Mouse (Mus musculus) liver, postnatal 0 days (tissue): ENCODE measurements around the gene D3Ertd254e. TPM values are rescaled to one million over a fixed set of nuclear protein-coding genes. Genes with fewer than 3 reads are reported as not detected.
A peak's percentile ranks its signal among the peaks of the same experiment; 100 is the strongest.

Experiments used
- ATAC-seq: fragments of 200-750 bp; cut with Nextera tagmentation; 2 replicates; pipeline ENCODE4 v1.8.0; 2017; ENCODE audit warnings: mild to moderate bottlenecking, moderate library complexity
- DNase-seq: peaks from one replicate; pipeline ENCODE4 v3.0.0-alpha.2; 2016
- H3K27ac ChIP-seq: fragments of 300-500 bp; sonication (generic); 2 replicates; pipeline ENCODE4 v1.5.1; 2014; ENCODE audit warnings: antibody characterized with exemption, moderate library complexity, mild to moderate bottlenecking, low read depth
- H3K27me3 ChIP-seq: fragments of 300-500 bp; sonication (generic); 2 replicates; pipeline ENCODE4 v1.6.1; 2014; ENCODE audit warnings: low read length, control low read depth, mixed read lengths; ENCODE audit not compliant: insufficient read depth
- H3K36me3 ChIP-seq: fragments of 300-500 bp; sonication (generic); replicated peaks from 2 replicates; pipeline ENCODE4 v1.6.1; 2014; ENCODE audit warnings: mild to moderate bottlenecking, control low read depth, low read length, moderate library complexity, mixed read lengths; ENCODE audit not compliant: insufficient read depth
- H3K4me1 ChIP-seq: fragments of 300-500 bp; sonication (generic); 2 replicates; pipeline ENCODE4 v1.6.1; 2014; ENCODE audit warnings: antibody characterized with exemption, mild to moderate bottlenecking, control low read depth; ENCODE audit not compliant: insufficient read depth
- H3K4me2 ChIP-seq: fragments of 300-500 bp; sonication (generic); 2 replicates; pipeline ENCODE4 v1.6.1; 2014; ENCODE audit warnings: low read depth, mild to moderate bottlenecking, low read length, moderate library complexity, mixed read lengths
- H3K4me3 ChIP-seq: fragments of 300-500 bp; sonication (generic); 2 replicates; pipeline ENCODE4 v1.5.1; 2014; ENCODE audit warnings: low read depth, low read length
- H3K9ac ChIP-seq: fragments of 300-500 bp; sonication (generic); replicated peaks from 2 replicates; pipeline ENCODE4 v1.6.1; 2014; ENCODE audit warnings: mild to moderate bottlenecking, moderate library complexity
- H3K9me3 ChIP-seq: fragments of 300-500 bp; sonication (generic); 2 replicates; pipeline ENCODE4 v1.6.1; 2016; ENCODE audit warnings: mild to moderate bottlenecking, control low read depth, low read length, mixed read lengths
- CTCF ChIP-seq: sonication (generic); IDR thresholded peaks from 2 replicates; pipeline ENCODE4 v1.5.1; 2016; ENCODE audit warnings: antibody characterized with exemption, low read depth
- EP300 ChIP-seq: IDR thresholded peaks from 2 replicates; pipeline ENCODE4 v1.6.1; 2016; ENCODE audit warnings: antibody characterized with exemption, low read depth, mild to moderate bottlenecking
- WGBS: fragments of 180-500 bp; shearing (Covaris S2); extraction: QIAGEN DNeasy Blood & Tissue Kit; methylation state at CpG from one replicate; pipeline ENCODE4 v1.1.7; 2014; ENCODE audit not compliant: insufficient replicate concordance; 5-methylcytosine and 5-hydroxymethylcytosine counted together
- polyA plus RNA-seq: library from polyadenylated mRNA; unstranded; fragments of >200 nt; fragmentation: Nextera tagmentation; extraction: Ambion mirVana; gene quantifications from 2 replicates; pipeline ENCODE4 v1.2.1, GENCODE M21; 2015

The D3Ertd254e gene
- polyA plus RNA-seq, 1 experiment from 2014 or later: 0.87 TPM

DNA sequence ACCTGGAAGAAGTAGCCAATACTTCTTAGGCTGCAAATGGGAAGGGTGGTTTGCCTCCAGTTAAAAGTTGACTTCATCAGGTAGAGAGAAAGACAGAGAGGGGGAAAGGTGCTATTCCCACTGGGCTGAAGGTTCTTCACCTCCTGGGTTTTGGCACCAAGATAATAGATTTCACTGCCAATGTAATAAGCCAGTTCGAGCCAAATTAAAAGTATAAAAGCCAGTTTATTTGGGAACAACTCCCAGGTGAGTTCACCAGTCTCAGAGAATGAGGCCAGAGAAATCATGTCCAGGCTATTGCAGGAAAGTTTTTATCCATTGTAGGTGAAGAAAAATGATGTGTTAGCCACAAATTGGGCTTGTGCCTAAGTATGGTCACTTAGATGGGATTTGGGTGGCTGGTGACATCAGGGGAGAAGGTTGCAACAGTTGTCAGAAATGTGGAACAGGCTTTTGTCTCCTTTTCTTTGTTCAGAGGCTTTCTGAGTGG is 12.6 kb upstream of the D3Ertd254e start:
- Histone ChIP-seq H3K27ac (no peak overlapping the region), H3K4me2 (no peak overlapping the region), H3K4me1 (no peaks in the 10 kb centered on the region), H3K36me3 (no peaks in the 10 kb centered on the region), H3K9ac (no peak overlapping the region), H3K4me3 (no peak overlapping the region), H3K27me3 (no peaks in the 10 kb centered on the region), H3K9me3 (no peaks in the 10 kb centered on the region)
- ATAC-seq (no peak), DNase-seq (no peak)
- TF ChIP-seq EP300: no peak
- 60% methylated on average over 1 of the region's 1 CpGs for WGBS

DNA sequence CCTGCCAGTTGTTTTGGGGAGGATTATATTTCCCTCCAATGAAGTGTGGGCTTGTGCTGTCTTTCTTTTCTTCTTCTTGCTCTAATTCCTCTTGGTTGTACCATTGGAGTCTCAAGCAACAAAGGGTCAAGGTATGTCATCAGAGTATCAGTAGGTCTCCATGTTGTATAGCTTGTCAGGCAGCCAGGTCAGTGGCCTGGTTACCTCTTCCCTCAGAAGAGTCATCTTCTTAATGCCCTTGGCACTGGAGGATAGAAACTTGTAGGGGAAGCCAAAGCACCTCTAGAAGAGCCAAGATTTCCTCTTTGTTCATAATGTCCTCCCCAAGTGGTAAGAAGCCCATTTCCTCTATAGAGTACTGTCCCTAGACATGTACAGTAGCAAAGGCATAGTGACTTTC is 11.8 kb upstream of the D3Ertd254e start:
- no peak for ATAC-seq

DNA sequence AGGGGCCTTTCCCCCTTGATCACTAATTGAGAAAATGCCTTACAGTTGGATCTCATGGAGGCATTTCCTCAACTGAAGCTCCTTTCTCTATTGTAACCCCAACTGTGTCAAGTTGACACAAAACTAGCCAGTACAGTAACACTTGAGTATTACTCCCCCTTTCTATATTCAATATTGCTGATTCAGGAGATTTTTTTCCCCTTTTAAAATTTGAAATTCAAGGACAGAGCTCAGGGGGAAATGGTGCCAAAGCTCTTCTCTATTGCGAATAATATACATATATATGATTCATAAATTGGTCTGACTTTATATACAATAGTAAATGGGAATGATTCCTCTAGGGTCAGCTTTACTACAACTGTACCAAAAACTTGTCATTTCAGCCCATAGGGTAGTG is 282 bp upstream of the D3Ertd254e start:
- ATAC-seq (no peak), DNase-seq (no peak)
- peak overlapping the region; percentile 90 for H3K4me3 ChIP-seq
- H3K27ac ChIP-seq: no peak overlapping the region
- no peak for TF ChIP-seq CTCF
- TF ChIP-seq EP300: no peak
- H3K4me2 ChIP-seq: peak overlapping the region; percentile 95
- no peaks in the 10 kb centered on the region for H3K36me3 ChIP-seq
- WGBS: 23% methylated on average over 1 of the region's 1 CpGs
- H3K9me3 ChIP-seq: no peaks in the 10 kb centered on the region
- peaks cover 8% of the 10 kb centered on the region; the same call in 1 of the 2 replicates for H3K4me1 ChIP-seq
- no peak overlapping the region for H3K9ac ChIP-seq
- no peaks in the 10 kb centered on the region for H3K27me3 ChIP-seq

More for the DNA sequence above, 11.8 kb upstream of the D3Ertd254e start:
- Histone ChIP-seq H3K4me2 (no peak overlapping the region), H3K27ac (no peak overlapping the region), H3K4me1 (no peaks in the 10 kb centered on the region), H3K9me3 (no peaks in the 10 kb centered on the region), H3K9ac (no peak overlapping the region), H3K36me3 (no peaks in the 10 kb centered on the region), H3K27me3 (no peaks in the 10 kb centered on the region), H3K4me3 (no peak overlapping the region)
- no peak for DNase-seq
- TF ChIP-seq EP300: no peak
- no peak for TF ChIP-seq CTCF

DNA sequence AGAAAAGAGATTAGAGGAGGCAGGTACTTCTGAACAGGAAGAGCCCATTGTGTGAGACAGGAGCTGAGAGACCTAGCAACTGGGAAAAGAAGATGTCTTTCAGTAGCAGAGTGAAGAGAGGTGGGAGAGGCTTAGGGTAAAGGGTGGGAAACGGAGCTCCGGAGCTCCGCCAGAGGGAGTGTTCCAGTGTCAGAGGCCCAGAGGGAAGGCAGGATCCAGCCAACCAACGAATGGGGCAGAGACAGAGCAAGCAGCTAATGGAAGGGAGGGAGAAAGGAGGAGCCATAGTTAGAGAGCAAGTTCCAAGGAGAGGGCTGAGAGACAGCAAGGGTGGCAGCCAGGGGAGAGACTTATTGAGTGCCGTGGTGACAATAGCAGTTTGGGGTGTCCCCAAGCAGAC is 4.5 kb downstream of the D3Ertd254e start:
- no peak overlapping the region for H3K27ac ChIP-seq
- H3K9ac ChIP-seq: no peak overlapping the region
- no peak overlapping the region for H3K4me2 ChIP-seq
- peaks cover 8% of the 10 kb centered on the region; the same call in 1 of the 2 replicates for H3K4me1 ChIP-seq
- H3K36me3 ChIP-seq: no peaks in the 10 kb centered on the region
- ATAC-seq (no peak), DNase-seq (no peak)
- H3K4me3 ChIP-seq: no peak overlapping the region
- TF ChIP-seq EP300 (no peak), CTCF (no peak)
- WGBS: 54% methylated on average over 5 of the region's 5 CpGs
- H3K27me3 ChIP-seq: no peaks in the 10 kb centered on the region
- H3K9me3 ChIP-seq: peaks cover 3% of the 10 kb centered on the region; the same call in 1 of the 2 replicates

DNA sequence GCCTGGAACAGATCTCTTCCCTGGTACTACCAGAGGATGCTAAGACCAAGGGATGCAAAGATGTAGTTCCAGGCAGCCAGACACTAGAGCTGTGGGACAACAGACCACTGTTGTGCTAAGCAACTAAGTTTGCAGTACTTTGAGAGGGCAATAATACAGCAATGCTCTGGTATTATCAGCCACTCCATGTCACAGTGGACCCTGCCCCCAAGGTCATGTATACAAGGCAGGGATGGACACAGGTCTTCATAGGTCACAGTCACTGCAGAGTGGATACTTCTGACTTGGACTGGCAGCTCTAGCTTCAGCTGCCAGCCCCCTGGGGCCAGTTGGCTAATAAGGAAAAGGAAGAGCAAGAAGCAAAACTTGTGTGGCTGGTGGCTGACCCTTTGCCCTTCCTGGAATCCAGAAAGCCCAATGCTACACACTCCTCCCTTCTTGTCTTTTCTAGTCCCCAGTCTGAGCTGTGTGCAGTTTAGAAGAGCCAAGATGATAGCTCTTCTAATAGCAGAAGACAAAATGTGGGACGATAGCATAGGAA is 19.9 kb downstream of the D3Ertd254e start:
- no peak for TF ChIP-seq EP300
- TF ChIP-seq CTCF: no peak
- ATAC-seq (peak; percentile 50), DNase-seq (no peak)
- peaks cover 3% of the 10 kb centered on the region for H3K9me3 ChIP-seq
- peaks cover 4% of the 10 kb centered on the region for H3K36me3 ChIP-seq
- no peaks in the 10 kb centered on the region for H3K4me1 ChIP-seq
- no peak overlapping the region for H3K27ac ChIP-seq
- no peaks in the 10 kb centered on the region for H3K27me3 ChIP-seq
- no peak overlapping the region for H3K9ac ChIP-seq
- WGBS: 78% methylated on average over 1 of the region's 1 CpGs
- H3K4me2 ChIP-seq: no peak overlapping the region
- no peak overlapping the region for H3K4me3 ChIP-seq

DNA sequence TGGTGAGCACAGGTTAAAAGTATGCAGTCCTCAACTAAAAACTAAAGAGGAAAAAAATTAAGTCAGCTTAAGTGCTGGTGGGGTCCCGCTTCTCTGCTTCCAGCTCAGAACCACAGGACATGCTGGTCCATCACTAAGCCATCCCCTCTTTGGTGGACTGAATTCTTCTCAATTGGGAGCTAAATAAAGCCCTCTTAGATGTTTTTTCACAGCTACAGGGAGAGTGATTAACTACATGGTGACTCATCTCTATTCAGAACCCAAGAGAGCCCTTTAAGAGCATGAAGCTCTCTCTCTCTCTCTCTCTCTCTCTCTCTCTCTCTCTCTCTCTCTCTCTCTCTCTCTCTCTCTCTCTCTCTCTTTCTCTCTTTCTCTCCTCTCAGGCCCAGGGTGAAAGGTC is 20.5 kb downstream of the D3Ertd254e start:
- no peak for TF ChIP-seq CTCF
- TF ChIP-seq EP300: no peak
- Histone ChIP-seq H3K9ac (no peak overlapping the region), H3K4me2 (no peak overlapping the region), H3K9me3 (no peaks in the 10 kb centered on the region), H3K4me1 (no peaks in the 10 kb centered on the region), H3K27me3 (no peaks in the 10 kb centered on the region), H3K36me3 (no peaks in the 10 kb centered on the region; the same call in 1 of the 2 replicates), H3K4me3 (no peak overlapping the region), H3K27ac (no peak overlapping the region)
- 70% methylated on average over 1 of the region's 1 CpGs for WGBS
- no peak for ATAC-seq
- DNase-seq: no peak

DNA sequence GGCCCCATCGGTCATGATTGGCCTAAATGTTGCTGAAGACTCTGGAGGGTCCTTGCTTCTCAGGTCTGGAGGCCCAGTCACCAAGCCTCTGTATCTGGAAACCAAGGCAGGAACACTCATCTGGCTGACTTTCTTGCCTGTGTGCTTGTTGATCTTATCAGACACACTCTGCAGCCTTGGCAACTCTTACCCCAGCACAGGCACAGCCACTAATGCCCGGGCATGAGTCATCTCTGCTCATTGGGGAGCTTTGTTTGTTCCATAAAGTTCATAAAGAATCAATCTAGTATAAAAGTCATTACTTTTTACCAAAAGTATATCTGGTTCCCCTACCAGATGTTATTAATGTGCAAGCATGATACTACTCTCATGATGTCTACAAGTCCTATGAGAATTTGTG is 22.9 kb downstream of the D3Ertd254e start:
- Histone ChIP-seq H3K36me3 (no peaks in the 10 kb centered on the region), H3K4me3 (no peak overlapping the region), H3K4me1 (no peaks in the 10 kb centered on the region), H3K27ac (no peak overlapping the region), H3K9ac (no peak overlapping the region), H3K27me3 (no peaks in the 10 kb centered on the region), H3K4me2 (no peak overlapping the region), H3K9me3 (no peaks in the 10 kb centered on the region)
- no peak for TF ChIP-seq EP300
- no peak for TF ChIP-seq CTCF
- ATAC-seq: no peak
- WGBS: 78% methylated on average over 2 of the region's 2 CpGs
- no peak for DNase-seq
